Mouse (Mus musculus): ENCODE measurements around the gene Bcl7a.

Gene Bcl7a

DNA sequence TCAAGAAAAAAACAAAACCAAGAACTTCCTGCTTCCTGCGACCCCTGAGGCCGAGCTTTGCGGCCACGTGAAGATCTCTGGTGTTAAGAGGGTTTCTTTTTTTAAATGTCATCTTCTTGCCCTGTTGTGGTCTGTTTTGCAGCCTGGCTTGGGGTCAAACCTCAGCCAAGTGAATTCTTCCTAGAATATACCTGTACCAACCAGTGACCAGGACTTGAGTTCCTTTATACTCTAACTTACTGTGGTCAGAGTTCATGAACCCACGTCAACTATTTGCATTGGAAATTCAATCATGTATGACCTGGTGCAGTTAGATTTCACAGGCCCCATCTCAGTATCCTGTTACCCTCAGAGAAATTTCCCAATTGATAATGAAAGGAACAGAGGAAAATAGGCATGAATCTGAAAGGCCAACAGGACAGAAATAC, 35.9 kb downstream of the Bcl7a start:
- DNase-seq = no peak

DNA sequence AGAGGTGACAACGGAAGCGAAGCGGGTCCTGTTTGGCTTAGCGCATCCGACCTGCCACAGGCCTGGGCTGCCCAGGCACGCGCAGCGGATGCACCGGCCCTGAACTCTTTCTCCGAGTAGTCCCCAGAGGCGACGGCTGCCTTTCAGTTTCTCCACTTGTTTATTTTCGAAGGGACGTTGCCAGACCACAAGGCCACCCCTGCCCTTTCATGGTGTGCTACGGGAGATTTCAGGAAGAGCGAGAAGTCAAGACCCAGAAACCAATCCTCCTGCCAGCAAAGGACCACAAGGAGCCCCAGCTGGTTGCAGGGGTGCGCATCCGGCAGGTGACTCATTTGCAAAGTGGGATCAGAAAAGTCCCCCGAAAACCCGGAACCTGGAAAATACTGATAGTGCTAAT, 38.3 kb downstream of the Bcl7a start:
- DNase-seq = no peak

DNA sequence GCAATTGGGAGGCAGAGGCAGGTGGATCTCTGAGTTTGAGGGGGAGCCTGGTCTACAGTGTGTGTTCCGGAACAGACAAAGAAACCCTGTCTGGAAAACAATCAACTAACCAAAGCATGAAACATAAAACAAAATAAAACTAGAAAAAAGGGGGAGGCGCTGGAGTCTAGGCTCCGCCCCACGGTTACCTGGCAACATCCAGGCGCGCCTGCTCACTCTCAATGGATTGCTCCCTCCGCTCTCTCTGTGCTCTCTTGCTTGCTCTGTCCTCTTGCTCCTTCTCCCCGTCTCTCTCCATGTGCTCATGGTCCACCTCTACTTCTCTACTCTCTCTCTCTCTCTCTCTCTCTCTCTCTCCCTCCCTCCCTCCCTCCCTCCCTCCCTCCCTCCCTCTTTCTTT, 39.1 kb downstream of the Bcl7a start:
- no peak for DNase-seq

DNA sequence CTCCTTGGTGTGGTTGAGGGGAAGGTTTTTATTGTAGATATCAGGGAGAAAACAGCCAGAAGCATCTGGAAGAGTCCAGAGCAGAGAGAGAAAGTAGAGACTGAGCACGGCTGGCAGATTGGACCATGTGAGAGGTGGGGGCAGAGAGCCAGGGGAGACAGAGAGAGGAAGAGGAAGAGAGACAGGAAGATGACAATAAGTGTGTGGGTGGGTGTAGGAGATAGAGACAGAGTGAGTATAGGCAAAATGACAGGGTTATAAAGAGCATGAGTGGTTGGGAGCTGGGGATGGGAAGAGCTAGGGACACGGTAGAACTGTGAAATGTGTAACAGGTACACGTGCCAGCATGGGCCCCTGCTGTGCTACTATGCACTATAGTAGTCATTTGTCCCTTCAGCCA, 44.8 kb downstream of the Bcl7a start:
- DNase-seq = no peak

- DNase-seq = peak; percentile 24
Observed at GRCm38 (mm10) chr5:123390536-123391441, 47.2 kb downstream of the Bcl7a start.

DNA sequence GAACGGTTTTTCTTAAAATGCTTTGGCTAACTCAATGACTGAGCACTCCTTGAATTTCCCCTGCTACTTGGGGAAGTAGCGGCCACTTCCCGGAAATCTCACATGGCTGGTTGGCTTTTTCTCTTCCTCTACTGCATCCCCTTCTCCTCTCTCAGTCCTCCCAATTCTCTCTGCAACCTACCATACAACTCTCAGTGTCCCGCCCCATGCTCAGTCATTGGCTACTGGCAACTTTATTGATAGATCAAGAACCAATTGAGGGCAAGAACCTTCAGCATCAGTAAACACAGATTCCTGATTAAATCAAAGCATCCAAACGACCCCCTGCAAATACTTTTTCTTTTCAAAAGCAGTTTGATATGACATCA, 47.8 kb downstream of the Bcl7a start:
- DNase-seq = peak; percentile 47 to 65

DNA sequence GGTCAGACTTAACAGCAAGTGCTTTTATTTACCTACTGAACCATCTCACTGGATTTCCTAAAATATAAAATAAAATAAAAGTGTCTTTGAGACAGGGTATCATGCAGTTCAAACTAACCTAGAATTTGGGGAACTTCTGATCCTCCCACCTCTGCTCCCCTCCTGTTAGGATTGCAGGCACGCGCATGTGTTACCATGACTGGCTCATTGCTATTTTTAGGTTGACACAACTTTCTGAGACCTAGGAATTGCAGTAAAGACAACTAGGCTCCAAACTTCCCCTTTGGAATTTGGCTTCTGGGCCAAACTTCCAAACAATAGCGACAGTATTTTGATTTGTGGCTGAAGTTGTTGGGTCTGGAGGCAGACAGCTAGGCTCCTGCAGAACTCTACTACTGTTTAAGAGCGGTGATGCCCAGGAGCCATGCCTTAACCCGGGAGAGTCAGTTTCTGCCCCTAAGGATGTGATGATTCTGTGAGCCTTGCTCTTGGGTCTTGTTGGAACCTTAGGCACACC, 50.2 kb downstream of the Bcl7a start:
- DNase-seq = no peak

- DNase-seq = peak; percentile 93 to 94
Observed at GRCm38 (mm10) chr5:123394303-123394956, 50.8 kb downstream of the Bcl7a start, which contains the start of gene Mlxip. Gene Mlxip (plus strand): TSS chr5:123394798.

GRCm38 (mm10) chr5:123394957-123395881, 51.6 kb downstream of the Bcl7a start:
- DNase-seq = peak in 1 of 2 experiments; percentile 53

GRCm38 (mm10) chr5:123396901-123397464, 53.3 kb downstream of the Bcl7a start:
- DNase-seq = peak; percentile 77 to 88

- no peak for DNase-seq
Observed at GRCm38 (mm10) chr5:123397786-123398185, 54.2 kb downstream of the Bcl7a start.

DNA sequence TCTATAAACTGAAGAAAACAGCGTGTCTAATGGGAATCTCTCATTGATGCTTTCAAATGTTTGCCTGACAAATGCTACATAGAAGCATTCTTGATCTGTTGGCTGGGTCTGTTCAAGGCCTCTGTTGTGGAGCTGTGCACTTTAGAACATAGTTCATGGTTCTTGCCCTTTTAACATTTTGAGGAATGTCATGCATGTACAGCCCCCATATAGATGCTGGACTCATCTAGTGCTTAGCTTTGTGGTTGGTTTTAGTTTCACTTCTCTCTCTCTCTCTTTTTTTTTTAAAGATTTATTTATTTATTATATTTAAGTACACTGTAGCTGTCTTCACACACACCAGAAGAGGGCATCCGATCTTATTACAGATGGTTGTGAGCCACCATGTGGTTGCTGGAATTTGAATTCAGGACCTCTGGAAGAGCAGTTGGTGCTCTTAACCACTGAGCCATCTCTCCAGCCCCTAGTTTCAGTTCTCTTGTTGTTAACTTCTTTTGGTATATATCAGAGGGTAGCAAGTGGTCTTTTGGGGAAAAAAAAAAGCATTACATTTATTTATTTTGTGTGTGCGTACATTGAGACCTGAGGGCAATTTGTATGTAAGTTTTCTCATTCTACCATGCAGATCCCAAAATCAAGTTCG, 55.3 kb downstream of the Bcl7a start:
- no peak for DNase-seq

DNA sequence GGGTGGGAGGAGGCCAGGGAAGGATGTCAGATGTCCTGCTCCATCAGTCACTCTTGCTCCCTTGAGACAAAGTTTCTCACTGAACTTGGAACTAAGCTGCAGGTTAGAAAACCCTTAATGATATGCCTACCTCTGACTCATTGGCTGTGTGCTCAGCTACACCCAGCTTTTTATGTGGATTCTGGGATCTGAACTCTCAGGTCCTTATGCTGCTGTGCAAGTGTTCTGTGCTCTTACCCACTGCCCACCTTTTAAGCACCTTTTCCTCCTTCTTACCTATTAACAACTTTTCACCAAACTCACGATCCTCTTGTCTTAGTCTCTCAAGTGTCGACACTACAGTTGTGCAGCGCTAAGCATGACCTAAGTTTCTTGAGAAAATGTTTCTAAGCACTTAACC, 60.8 kb downstream of the Bcl7a start:
- DNase-seq = no peak

DNA sequence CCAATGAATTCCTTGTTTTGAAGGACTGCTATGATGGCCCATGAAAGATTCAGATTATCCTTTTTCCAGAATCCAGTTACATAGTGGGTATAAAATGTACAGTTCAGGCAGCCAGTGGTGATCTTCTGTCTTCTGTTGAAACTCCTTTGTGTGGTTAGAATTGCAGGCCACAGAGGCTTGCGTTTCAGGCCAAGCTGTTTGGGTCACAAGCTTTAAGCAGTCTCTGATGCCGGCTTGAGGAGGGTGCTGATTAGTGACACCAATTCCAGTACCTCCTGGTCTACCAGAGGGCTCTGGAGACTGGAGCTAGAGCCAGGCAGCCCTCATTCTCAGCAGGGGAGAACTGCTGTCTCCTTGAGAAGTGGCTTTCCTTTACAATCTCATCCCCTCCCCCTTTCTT, 63.3 kb downstream of the Bcl7a start:
- peak in 1 of 2 experiments; percentile 25 for DNase-seq

- peak; percentile 41 to 49 for DNase-seq
Observed at GRCm38 (mm10) chr5:123408176-123408575, 64.5 kb downstream of the Bcl7a start.

GRCm38 (mm10) chr5:123412193-123412592, 68.6 kb downstream of the Bcl7a start:
- DNase-seq = no peak

GRCm38 (mm10) chr5:123413866-123414363, 70.3 kb downstream of the Bcl7a start:
- no peak for DNase-seq

DNA sequence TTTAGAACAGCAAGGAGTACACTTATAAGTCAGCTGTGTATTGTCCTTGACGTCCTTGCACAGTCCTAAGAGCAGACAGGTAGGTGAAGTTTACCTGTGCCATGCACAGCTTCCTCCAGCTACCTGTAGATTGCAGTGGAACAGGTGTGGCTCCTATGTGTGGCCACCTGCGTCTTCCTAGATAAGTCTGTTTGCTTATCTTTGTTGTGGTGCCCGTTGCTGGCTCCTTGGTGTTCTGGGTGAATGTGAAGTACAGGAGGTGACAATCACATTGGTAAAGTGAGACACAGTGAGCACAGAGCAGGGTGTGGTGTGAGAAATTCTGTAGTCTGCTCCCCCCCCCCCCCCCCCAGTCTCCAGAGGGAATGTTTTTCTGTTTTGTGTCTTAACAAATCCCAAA, 72.5 kb downstream of the Bcl7a start:
- no peak for DNase-seq

GRCm38 (mm10) chr5:123416566-123417518, 73.2 kb downstream of the Bcl7a start:
- DNase-seq = peak in 1 of 2 experiments; percentile 25

DNA sequence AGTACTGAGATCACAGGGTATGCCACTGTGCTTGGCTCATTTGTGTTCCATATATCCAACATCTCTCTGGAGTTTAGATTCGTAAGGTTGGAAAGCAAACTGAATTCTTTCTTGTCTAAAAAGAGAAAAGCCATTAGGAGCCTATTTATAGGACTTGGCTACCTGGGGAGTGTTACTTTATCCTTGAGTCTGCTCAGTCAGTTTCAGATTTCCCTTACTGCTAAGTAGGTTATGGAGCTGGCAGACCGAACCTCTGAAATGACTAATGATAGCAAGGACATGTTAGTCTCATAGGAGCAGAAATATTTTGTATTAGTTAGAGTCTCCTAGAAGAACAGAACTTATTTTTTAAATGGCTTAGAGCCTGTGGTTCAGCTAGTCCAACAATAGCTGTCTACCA, 80.3 kb downstream of the Bcl7a start:
- DNase-seq = no peak
